Mouse (Mus musculus): ENCODE results near the gene Btbd35f28. TPM values are rescaled to one million over a fixed set of nuclear protein-coding genes. Genes with fewer than 3 reads are reported as not detected.
"Not testable (repeated sequence)": the region's sequence is repeated elsewhere in the genome, so short reads cannot be mapped to it uniquely, and the experiment has no call there.

Gene Btbd35f28
- not detected in 2 replicates for polyA plus RNA-seq (2016; fragmentation: Nextera tagmentation; extraction: Ambion mirVana)

DNA sequence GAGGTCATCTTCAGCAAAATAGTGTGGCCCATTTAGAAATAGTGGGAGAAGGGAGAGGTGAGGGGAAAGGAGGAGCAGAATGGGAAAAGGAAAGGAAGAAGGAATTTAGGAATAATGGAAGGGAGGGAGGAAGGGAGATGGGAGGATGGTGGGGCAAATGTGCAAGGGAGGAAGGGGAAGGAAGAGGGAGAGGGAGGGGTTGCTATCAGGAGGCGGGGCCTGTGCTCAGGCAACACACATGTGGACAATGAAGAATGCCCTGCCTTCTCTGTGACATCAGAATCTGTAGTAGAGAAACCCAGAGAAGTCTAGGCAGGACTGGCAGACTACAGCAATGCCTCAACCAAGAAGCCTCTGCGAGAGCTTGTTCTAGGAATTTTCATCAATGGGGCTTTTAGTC, at the start of gene Btbd35f28:
TSS of gene Btbd35f28 (plus strand) at position 301 of the 400 bp plus-strand sequence.
- H3K27ac ChIP-seq; H3K4me1 ChIP-seq (replicated peaks); DNase-seq (ENCODE audit: low spot score); H3K4me3 ChIP-seq; H3K9me3 ChIP-seq; H3K27me3 ChIP-seq (ENCODE audit: insufficient read depth, poor library complexity, severe bottlenecking); H3K36me3 ChIP-seq: not testable (repeated sequence)
- no CpG with 5 or more reads among the region's 2 CpGs for WGBS

Other genes starting within 250 kb of the Btbd35f28 start
- gene Btbd35f16, start 239.6 kb upstream of the Btbd35f28 start, polyA plus RNA-seq (2016; fragmentation: Nextera tagmentation; extraction: Ambion mirVana) = not detected in 2 replicates
- not detected in 2 replicates for gene Btbd35f3, start 158.9 kb upstream of the Btbd35f28 start, polyA plus RNA-seq (2016; fragmentation: Nextera tagmentation; extraction: Ambion mirVana)
- not detected in 2 replicates for gene Btbd35f20, start 94.7 kb downstream of the Btbd35f28 start, polyA plus RNA-seq (2016; fragmentation: Nextera tagmentation; extraction: Ambion mirVana)
- not detected in 2 replicates for gene Btbd35f17, start 174.1 kb downstream of the Btbd35f28 start, polyA plus RNA-seq (2016; fragmentation: Nextera tagmentation; extraction: Ambion mirVana)

Measured in hindbrain, embryonic 10.5 days (tissue).